Mouse (Mus musculus): ENCODE measurements around the gene Plcxd2. TPM values are rescaled to one million over a fixed set of nuclear protein-coding genes. Genes with fewer than 3 reads are reported as not detected.

Plcxd2 gene
- polyA plus RNA-seq (2014; fragmentation: Nextera tagmentation; extraction: Ambion mirVana) = 6.2 and 8.1 TPM in 2 replicates

GRCm38 (mm10) chr16:46010153-46010905 lies at the start of gene Plcxd2:
Plcxd2 (minus strand) TSS chr16:46010218.
- Histone ChIP-seq H3K4me3 (ENCODE audit: low read depth, low read length) (peak within 1 kb of the TSS; percentile 60), H3K4me1 (replicated peaks; ENCODE audit: control insufficient read depth, insufficient read depth, low read length) (no peaks in the 10 kb centered on the region; the same call in 1 of the 2 replicates), H3K4me2 (ENCODE audit: low read depth, low read length, severe bottlenecking) (peak within 1 kb of the TSS; percentile 78), H3K27ac (ENCODE audit: low read depth, low read length) (0 out of 2 replicates have a peak within 1 kb of the TSS, but pooled peaks have one; percentile 31), H3K9ac (ENCODE audit: low read length) (peak within 1 kb of the TSS; percentile 68), H3K36me3 (ENCODE audit: control insufficient read depth, insufficient read depth, low read length) (no peaks in the 10 kb centered on the region), H3K27me3 (ENCODE audit: control insufficient read depth, insufficient read depth, low read length) (no peaks in the 10 kb centered on the region), H3K9me3 (ENCODE audit: control insufficient read depth, low read length) (no peaks in the 10 kb centered on the region)
- peak; percentile 97 for DNase-seq (ENCODE audit: low spot score)
- under 1% methylated on average over 38 of the region's 39 CpGs for WGBS
- ATAC-seq (replicated peaks; ENCODE audit: low FRiP score) = peak; percentile 100

- WGBS = 93% methylated on average over 2 of the region's 2 CpGs
Measured at GRCm38 (mm10) chr16:46046906-46047305, 36.9 kb upstream of the Plcxd2 start.

GRCm38 (mm10) chr16:46036261-46036660 lies 26.2 kb upstream of the Plcxd2 start:
- no peaks in the 10 kb centered on the region for H3K9me3 ChIP-seq (ENCODE audit: control insufficient read depth, low read length)
- no peak overlapping the region for H3K27ac ChIP-seq (ENCODE audit: low read depth, low read length)
- no peak overlapping the region for H3K4me2 ChIP-seq (ENCODE audit: low read depth, low read length, severe bottlenecking)
- 69% methylated on average over 2 of the region's 2 CpGs for WGBS
- no peak overlapping the region for H3K4me3 ChIP-seq (ENCODE audit: low read depth, low read length)
- no peaks in the 10 kb centered on the region for H3K27me3 ChIP-seq (ENCODE audit: control insufficient read depth, insufficient read depth, low read length)
- H3K9ac ChIP-seq (ENCODE audit: low read length) = no peak overlapping the region
- ATAC-seq (replicated peaks; ENCODE audit: low FRiP score) = no peak
- DNase-seq (ENCODE audit: low spot score) = no peak
- no peaks in the 10 kb centered on the region for H3K4me1 ChIP-seq (replicated peaks; ENCODE audit: control insufficient read depth, insufficient read depth, low read length)
- no peaks in the 10 kb centered on the region for H3K36me3 ChIP-seq (ENCODE audit: control insufficient read depth, insufficient read depth, low read length)

More at GRCm38 (mm10) chr16:46046906-46047305, 36.9 kb upstream of the Plcxd2 start:
- H3K4me3 ChIP-seq (ENCODE audit: low read depth, low read length) = no peak overlapping the region
- ATAC-seq (replicated peaks; ENCODE audit: low FRiP score) = no peak
- H3K4me2 ChIP-seq (ENCODE audit: low read depth, low read length, severe bottlenecking) = no peak overlapping the region
- no peak overlapping the region for H3K27ac ChIP-seq (ENCODE audit: low read depth, low read length)
- no peak for DNase-seq (ENCODE audit: low spot score)
- no peaks in the 10 kb centered on the region for H3K4me1 ChIP-seq (replicated peaks; ENCODE audit: control insufficient read depth, insufficient read depth, low read length)
- H3K27me3 ChIP-seq (ENCODE audit: control insufficient read depth, insufficient read depth, low read length) = no peaks in the 10 kb centered on the region
- H3K36me3 ChIP-seq (ENCODE audit: control insufficient read depth, insufficient read depth, low read length) = no peaks in the 10 kb centered on the region
- H3K9me3 ChIP-seq (ENCODE audit: control insufficient read depth, low read length) = no peaks in the 10 kb centered on the region
- H3K9ac ChIP-seq (ENCODE audit: low read length) = no peak overlapping the region

- no peak overlapping the region for H3K27ac ChIP-seq (ENCODE audit: low read depth, low read length)
- H3K36me3 ChIP-seq (ENCODE audit: control insufficient read depth, insufficient read depth, low read length) = no peaks in the 10 kb centered on the region
- H3K9ac ChIP-seq (ENCODE audit: low read length) = no peak overlapping the region
- H3K9me3 ChIP-seq (ENCODE audit: control insufficient read depth, low read length) = no peaks in the 10 kb centered on the region
- H3K4me1 ChIP-seq (replicated peaks; ENCODE audit: control insufficient read depth, insufficient read depth, low read length) = no peaks in the 10 kb centered on the region
- WGBS = 83% methylated on average over 9 of the region's 9 CpGs
- H3K4me2 ChIP-seq (ENCODE audit: low read depth, low read length, severe bottlenecking) = no peak overlapping the region
- H3K4me3 ChIP-seq (ENCODE audit: low read depth, low read length) = no peak overlapping the region
- no peaks in the 10 kb centered on the region for H3K27me3 ChIP-seq (ENCODE audit: control insufficient read depth, insufficient read depth, low read length)
- no peak for DNase-seq (ENCODE audit: low spot score)
- no peak for ATAC-seq (replicated peaks; ENCODE audit: low FRiP score)
Measured at GRCm38 (mm10) chr16:46033896-46034295, 23.9 kb upstream of the Plcxd2 start.

- DNase-seq (ENCODE audit: low spot score) (no peak), ATAC-seq (replicated peaks; ENCODE audit: low FRiP score) (0 out of 2 replicates have a peak, but pooled peaks have one; percentile 21)
- no peaks in the 10 kb centered on the region for H3K36me3 ChIP-seq (ENCODE audit: control insufficient read depth, insufficient read depth, low read length)
- WGBS = 84% methylated on average over 5 of the region's 5 CpGs
- no peaks in the 10 kb centered on the region for H3K4me1 ChIP-seq (replicated peaks; ENCODE audit: control insufficient read depth, insufficient read depth, low read length)
- no peak overlapping the region for H3K9ac ChIP-seq (ENCODE audit: low read length)
- H3K27ac ChIP-seq (ENCODE audit: low read depth, low read length) = no peak overlapping the region
- H3K4me2 ChIP-seq (ENCODE audit: low read depth, low read length, severe bottlenecking) = no peak overlapping the region
- H3K27me3 ChIP-seq (ENCODE audit: control insufficient read depth, insufficient read depth, low read length) = no peaks in the 10 kb centered on the region
- no peaks in the 10 kb centered on the region for H3K9me3 ChIP-seq (ENCODE audit: control insufficient read depth, low read length)
- no peak overlapping the region for H3K4me3 ChIP-seq (ENCODE audit: low read depth, low read length)
Measured at GRCm38 (mm10) chr16:46022958-46023491, 13.0 kb upstream of the Plcxd2 start.

- Histone ChIP-seq H3K27me3 (ENCODE audit: control insufficient read depth, insufficient read depth, low read length) (no peaks in the 10 kb centered on the region), H3K27ac (ENCODE audit: low read depth, low read length) (no peak overlapping the region), H3K9ac (ENCODE audit: low read length) (no peak overlapping the region), H3K36me3 (ENCODE audit: control insufficient read depth, insufficient read depth, low read length) (no peaks in the 10 kb centered on the region), H3K4me3 (ENCODE audit: low read depth, low read length) (no peak overlapping the region), H3K4me1 (replicated peaks; ENCODE audit: control insufficient read depth, insufficient read depth, low read length) (no peaks in the 10 kb centered on the region), H3K9me3 (ENCODE audit: control insufficient read depth, low read length) (no peaks in the 10 kb centered on the region), H3K4me2 (ENCODE audit: low read depth, low read length, severe bottlenecking) (no peak overlapping the region)
- ATAC-seq (replicated peaks; ENCODE audit: low FRiP score) = peak; percentile 85; the same call in 1 of the 2 replicates
- DNase-seq (ENCODE audit: low spot score) = peak; percentile 61
- WGBS = 46% methylated on average over 5 of the region's 5 CpGs
Measured at GRCm38 (mm10) chr16:46022189-46022928, 12.3 kb upstream of the Plcxd2 start.

- Histone ChIP-seq H3K27ac (ENCODE audit: low read depth, low read length) (no peak overlapping the region), H3K9me3 (ENCODE audit: control insufficient read depth, low read length) (no peaks in the 10 kb centered on the region), H3K9ac (ENCODE audit: low read length) (no peak overlapping the region), H3K4me2 (ENCODE audit: low read depth, low read length, severe bottlenecking) (no peak overlapping the region), H3K4me1 (replicated peaks; ENCODE audit: control insufficient read depth, insufficient read depth, low read length) (no peaks in the 10 kb centered on the region), H3K36me3 (ENCODE audit: control insufficient read depth, insufficient read depth, low read length) (no peaks in the 10 kb centered on the region), H3K27me3 (ENCODE audit: control insufficient read depth, insufficient read depth, low read length) (no peaks in the 10 kb centered on the region), H3K4me3 (ENCODE audit: low read depth, low read length) (no peak overlapping the region)
- ATAC-seq (replicated peaks; ENCODE audit: low FRiP score) (no peak), DNase-seq (ENCODE audit: low spot score) (no peak)
- 84% methylated on average over 2 of the region's 2 CpGs for WGBS
Measured at GRCm38 (mm10) chr16:46021302-46021701, 11.3 kb upstream of the Plcxd2 start.

GRCm38 (mm10) chr16:46020396-46020795 lies 10.4 kb upstream of the Plcxd2 start:
- no peak overlapping the region for H3K4me2 ChIP-seq (ENCODE audit: low read depth, low read length, severe bottlenecking)
- no peak overlapping the region for H3K9ac ChIP-seq (ENCODE audit: low read length)
- no peaks in the 10 kb centered on the region for H3K27me3 ChIP-seq (ENCODE audit: control insufficient read depth, insufficient read depth, low read length)
- 85% methylated on average over 2 of the region's 2 CpGs for WGBS
- no peak for DNase-seq (ENCODE audit: low spot score)
- H3K27ac ChIP-seq (ENCODE audit: low read depth, low read length) = no peak overlapping the region
- H3K4me1 ChIP-seq (replicated peaks; ENCODE audit: control insufficient read depth, insufficient read depth, low read length) = no peaks in the 10 kb centered on the region
- H3K4me3 ChIP-seq (ENCODE audit: low read depth, low read length) = no peak overlapping the region
- H3K9me3 ChIP-seq (ENCODE audit: control insufficient read depth, low read length) = no peaks in the 10 kb centered on the region
- no peak for ATAC-seq (replicated peaks; ENCODE audit: low FRiP score)
- no peaks in the 10 kb centered on the region for H3K36me3 ChIP-seq (ENCODE audit: control insufficient read depth, insufficient read depth, low read length)
